Mouse (Mus musculus): ENCODE data around the gene Dctn2. TPM values are rescaled to one million over a fixed set of nuclear protein-coding genes. Genes with fewer than 3 reads are reported as not detected.

Gene Dctn2
- polyA plus RNA-seq (2021; fragmentation: Nextera tagmentation), result 277 and 299 TPM in 2 replicates
- long read RNA-seq, experiment 1, transcript Dctn2-201 (14 exons, 1,784 nt), result major isoform, 166 of 2,556 reads
- long read RNA-seq, experiment 1, partial matches to known transcripts, result 39 of 2,556 reads
- long read RNA-seq, experiment 1, other reads (novel, unspliced or antisense), result 2,350 of 2,556 reads
- long read RNA-seq, experiment 2, transcript Dctn2-201 (14 exons, 1,784 nt), result major isoform, 35 of 534 reads
- long read RNA-seq, experiment 2, partial matches to known transcripts, result 66 of 534 reads
- long read RNA-seq, experiment 2, other reads (novel, unspliced or antisense), result 432 of 534 reads

GRCm38 (mm10) chr10:127266112-127267091, at the start of gene Dctn2:
Gene Dctn2, plus strand, starts transcription at chr10:127266368.

DNA sequence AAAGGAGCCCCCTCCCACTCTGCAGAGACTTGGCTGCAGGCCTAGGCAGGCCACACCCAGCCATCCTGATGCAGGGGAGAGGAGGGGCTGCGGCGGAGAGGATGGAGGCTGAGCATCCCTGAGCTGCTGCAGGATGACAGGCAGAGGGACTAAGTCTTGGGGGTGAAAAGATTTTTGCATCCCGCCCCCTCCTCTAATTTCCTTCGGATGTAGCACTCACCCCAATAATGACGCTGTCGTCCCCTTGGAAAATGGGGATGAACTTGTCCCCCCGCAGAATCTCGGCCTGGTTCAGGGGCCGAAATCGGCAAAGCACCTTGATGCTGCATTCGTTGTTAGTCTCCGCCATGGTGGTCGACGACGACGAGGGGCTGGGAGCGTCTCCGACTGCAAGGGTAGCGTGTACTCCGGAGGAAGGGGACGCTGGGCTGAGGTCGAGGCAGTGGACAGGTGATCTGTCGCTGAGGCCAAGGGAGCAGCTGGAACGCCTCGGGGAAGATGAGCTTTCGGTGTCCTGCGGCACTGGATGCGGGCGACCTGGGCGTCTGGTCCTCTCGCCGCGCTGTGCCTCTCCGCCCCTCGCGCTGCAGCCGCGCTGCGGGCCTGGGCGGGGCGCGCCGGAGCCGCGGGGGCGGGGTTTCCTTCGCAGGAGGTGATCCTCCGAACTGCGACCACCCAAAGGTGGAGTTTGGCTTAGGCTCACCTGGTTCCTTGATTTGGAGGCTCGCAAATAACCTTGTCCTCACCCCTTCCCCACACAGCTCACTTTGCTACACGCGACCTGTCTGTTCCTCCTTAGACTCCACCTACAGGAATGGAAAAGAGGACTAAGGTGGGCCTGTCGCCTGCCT, 3.4 kb upstream of the Dctn2 start, which contains the start of gene Kif5a:
Gene Kif5a, minus strand, starts transcription at position 801 of the 851 bp plus-strand sequence.

GRCm38 (mm10) chr10:127288800-127289572, 22.8 kb downstream of the Dctn2 start, which contains the start of gene Mbd6:
Gene Mbd6, minus strand, starts transcription at chr10:127289018.

DNA sequence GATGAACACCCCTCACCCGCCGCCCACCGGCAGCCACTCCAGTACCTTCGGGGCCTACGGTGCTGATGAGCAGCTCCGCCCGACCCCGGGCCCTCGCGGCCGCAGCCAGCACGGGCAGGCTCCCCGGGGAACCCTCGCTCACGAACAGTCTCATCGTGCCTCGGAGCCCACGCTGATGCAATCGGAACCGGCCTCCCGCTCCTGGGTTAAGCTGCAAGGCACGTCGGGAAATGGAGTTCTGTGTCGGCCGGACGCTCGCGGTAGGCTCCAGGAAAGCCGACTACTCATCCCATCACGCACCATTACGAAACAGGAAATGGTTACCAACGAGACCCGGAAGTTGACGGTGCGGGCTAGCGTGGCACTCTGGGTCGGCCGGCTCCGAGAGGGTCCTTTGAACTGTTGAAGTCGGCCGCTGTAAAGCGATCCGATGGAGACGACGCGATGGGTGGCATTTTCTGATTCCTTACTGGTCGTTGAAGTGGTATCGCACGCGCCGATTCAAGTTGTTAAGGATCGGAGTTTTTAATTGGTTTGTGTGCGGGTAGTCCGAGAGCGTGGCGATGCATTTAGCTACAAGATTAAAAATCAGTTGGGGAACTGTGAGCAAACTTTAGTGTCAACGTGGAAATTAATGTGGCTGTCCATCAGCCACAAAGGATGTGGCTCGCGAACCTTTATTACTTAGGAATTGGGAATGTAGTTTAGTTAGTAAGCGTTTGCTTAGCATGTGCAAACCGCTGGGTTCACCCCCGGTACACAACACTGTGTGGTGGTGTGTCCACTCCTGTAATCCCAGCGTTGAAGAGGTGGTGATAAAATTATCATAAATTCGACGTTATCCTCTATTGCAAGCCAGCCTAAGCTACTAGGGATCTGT, 45.5 kb downstream of the Dctn2 start, which contains the start of gene Mars:
Gene Mars, minus strand, starts transcription at position 311 of the 880 bp plus-strand sequence.

DNA sequence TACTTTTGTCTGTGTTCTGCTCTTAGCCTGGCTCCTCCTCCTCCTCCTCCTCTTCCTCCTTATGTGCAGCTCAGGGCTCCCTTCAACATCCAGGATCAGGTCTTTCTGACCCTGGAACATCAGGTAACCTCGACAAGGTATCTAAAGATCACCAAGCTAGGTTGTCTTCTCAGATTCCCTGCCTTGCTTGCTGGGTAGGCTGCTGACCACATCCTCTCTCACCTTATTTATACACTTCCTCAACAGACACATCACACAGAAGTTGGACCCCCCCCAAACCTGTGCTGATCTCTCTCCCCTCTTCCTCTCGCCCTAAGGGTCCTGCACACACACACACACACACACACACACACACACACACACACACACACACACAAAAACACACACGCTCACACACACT, 55.5 kb downstream of the Dctn2 start, which contains the start of gene Arhgap9:
Gene Arhgap9, plus strand, starts transcription at position 344 of the 400 bp plus-strand sequence.

Other genes with a start within 250 kb of the Dctn2 start
- 50.5 and 52.0 TPM in 2 replicates for gene Tsfm, start 235.5 kb upstream of the Dctn2 start, polyA plus RNA-seq (2021; fragmentation: Nextera tagmentation)
- gene Mettl1, start 225.0 kb upstream of the Dctn2 start, polyA plus RNA-seq (2021; fragmentation: Nextera tagmentation), result 6.7 and 16.5 TPM in 2 replicates
- gene Eef1akmt3, start 224.9 kb upstream of the Dctn2 start, polyA plus RNA-seq (2021; fragmentation: Nextera tagmentation), result 0.05 TPM in 1 of 2 replicates, not detected in the other
- not detected in 2 replicates for gene Cyp27b1, start 218.1 kb upstream of the Dctn2 start, polyA plus RNA-seq (2021; fragmentation: Nextera tagmentation)
- gene March9, start 206.2 kb upstream of the Dctn2 start, polyA plus RNA-seq (2021; fragmentation: Nextera tagmentation), result 1.1 and 1.2 TPM in 2 replicates
- gene Cdk4, start 202.8 kb upstream of the Dctn2 start, polyA plus RNA-seq (2021; fragmentation: Nextera tagmentation), result 86.2 and 95.5 TPM in 2 replicates
- gene Tspan31, start 196.1 kb upstream of the Dctn2 start, polyA plus RNA-seq (2021; fragmentation: Nextera tagmentation), result 50.4 and 61.0 TPM in 2 replicates
- gene Agap2, start 191.1 kb upstream of the Dctn2 start, polyA plus RNA-seq (2021; fragmentation: Nextera tagmentation), result 17.8 and 20.2 TPM in 2 replicates
- gene Os9, start 145.2 kb upstream of the Dctn2 start, polyA plus RNA-seq (2021; fragmentation: Nextera tagmentation), result 32.8 and 45.7 TPM in 2 replicates
- 76.6 and 91.6 TPM in 2 replicates for gene B4galnt1, start 101.1 kb upstream of the Dctn2 start, polyA plus RNA-seq (2021; fragmentation: Nextera tagmentation)
- 0.97 and 1.3 TPM in 2 replicates for gene Slc26a10, start 85.7 kb upstream of the Dctn2 start, polyA plus RNA-seq (2021; fragmentation: Nextera tagmentation)
- 20.2 and 22.6 TPM in 2 replicates for gene Arhgef25, start 76.3 kb upstream of the Dctn2 start, polyA plus RNA-seq (2021; fragmentation: Nextera tagmentation)
- gene Dtx3, start 70.6 kb upstream of the Dctn2 start, polyA plus RNA-seq (2021; fragmentation: Nextera tagmentation), result 6.7 and 58.5 TPM in 2 replicates
- gene Pip4k2c, start 54.8 kb upstream of the Dctn2 start, polyA plus RNA-seq (2021; fragmentation: Nextera tagmentation), result 77.0 and 83.0 TPM in 2 replicates
- 301 and 323 TPM in 2 replicates for gene Kif5a, start 3.0 kb upstream of the Dctn2 start, polyA plus RNA-seq (2021; fragmentation: Nextera tagmentation)
- 1.5 and 8.9 TPM in 2 replicates for gene Mbd6, start 22.6 kb downstream of the Dctn2 start, polyA plus RNA-seq (2021; fragmentation: Nextera tagmentation)
- 47.1 and 54.3 TPM in 2 replicates for gene Mars, start 45.4 kb downstream of the Dctn2 start, polyA plus RNA-seq (2021; fragmentation: Nextera tagmentation)
- gene Arhgap9, start 55.6 kb downstream of the Dctn2 start, polyA plus RNA-seq (2021; fragmentation: Nextera tagmentation), result 0.77 and 1.0 TPM in 2 replicates
- 0.06 and 0.09 TPM in 2 replicates for gene Gli1, start 75.6 kb downstream of the Dctn2 start, polyA plus RNA-seq (2021; fragmentation: Nextera tagmentation)
- 0.09 and 0.10 TPM in 2 replicates for gene Inhbe, start 88.0 kb downstream of the Dctn2 start, polyA plus RNA-seq (2021; fragmentation: Nextera tagmentation)
- gene Inhbc, start 104.1 kb downstream of the Dctn2 start, polyA plus RNA-seq (2021; fragmentation: Nextera tagmentation), result not detected in 2 replicates
- gene R3hdm2, start 114.0 kb downstream of the Dctn2 start, polyA plus RNA-seq (2021; fragmentation: Nextera tagmentation), result 79.5 and 107 TPM in 2 replicates
- not detected in 2 replicates for gene Stac3, start 235.3 kb downstream of the Dctn2 start, polyA plus RNA-seq (2021; fragmentation: Nextera tagmentation)
- 3.7 and 3.8 TPM in 2 replicates for gene Ndufa4l2, start 248.6 kb downstream of the Dctn2 start, polyA plus RNA-seq (2021; fragmentation: Nextera tagmentation)

All from left cerebral cortex, adult 6 months (tissue).